Mouse (Mus musculus): Measurements from ENCODE around the gene Fhit. TPM values are rescaled to one million over a fixed set of nuclear protein-coding genes. Genes with fewer than 3 reads are reported as not detected.

Gene Fhit
- polyA plus RNA-seq, 1 experiment from 2014 or later, result 1.0 TPM

- 76% methylated on average over 2 of the region's 2 CpGs for WGBS (ENCODE audit: missing documents)
- Histone ChIP-seq H3K79me2 (ENCODE audit: inconsistent target) (no peaks in the 10 kb centered on the region), H3K4me3 (ENCODE audit: inconsistent target) (no peak overlapping the region), H3K27ac (no peak overlapping the region), H3K36me3 (ENCODE audit: inconsistent target) (no peaks in the 10 kb centered on the region)
Observed at GRCm38 (mm10) chr14:10701707-10702106, 460.1 kb downstream of the Fhit start.

- Histone ChIP-seq H3K27ac (no peak overlapping the region), H3K79me2 (ENCODE audit: inconsistent target) (no peaks in the 10 kb centered on the region), H3K36me3 (ENCODE audit: inconsistent target) (no peaks in the 10 kb centered on the region), H3K4me3 (ENCODE audit: inconsistent target) (no peak overlapping the region)
- 72% methylated on average over 3 of the region's 4 CpGs for WGBS (ENCODE audit: missing documents)
Observed at GRCm38 (mm10) chr14:10680041-10680440, 481.8 kb downstream of the Fhit start.

DNA sequence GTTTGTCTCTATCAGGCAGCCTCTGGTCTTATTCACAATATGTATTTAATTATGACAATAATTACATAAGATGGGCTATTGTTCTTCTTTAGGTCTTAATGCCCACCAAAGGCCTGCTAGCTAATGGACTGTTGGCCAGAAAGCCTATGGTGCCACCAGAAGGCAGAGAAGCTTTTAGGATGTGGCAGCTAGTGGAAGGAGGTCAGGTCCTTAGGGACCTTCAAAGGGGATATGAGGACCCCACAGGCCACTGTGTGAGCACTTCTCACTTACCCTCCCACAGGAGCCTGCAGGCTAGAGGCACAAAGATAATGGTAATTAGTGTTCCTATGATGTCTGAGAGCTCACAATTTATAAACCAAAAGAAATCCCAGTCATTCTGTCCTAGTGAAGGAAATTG, 482.2 kb downstream of the Fhit start:
- Histone ChIP-seq H3K27ac (no peak overlapping the region), H3K79me2 (ENCODE audit: inconsistent target) (no peaks in the 10 kb centered on the region), H3K36me3 (ENCODE audit: inconsistent target) (no peaks in the 10 kb centered on the region), H3K4me3 (ENCODE audit: inconsistent target) (no peak overlapping the region)

GRCm38 (mm10) chr14:10677627-10678026, 484.2 kb downstream of the Fhit start:
- no peak overlapping the region for H3K4me3 ChIP-seq (ENCODE audit: inconsistent target)
- 69% methylated on average over 2 of the region's 2 CpGs for WGBS (ENCODE audit: missing documents)
- H3K27ac ChIP-seq, result no peak overlapping the region
- no peaks in the 10 kb centered on the region for H3K36me3 ChIP-seq (ENCODE audit: inconsistent target)
- H3K79me2 ChIP-seq (ENCODE audit: inconsistent target), result no peaks in the 10 kb centered on the region

DNA sequence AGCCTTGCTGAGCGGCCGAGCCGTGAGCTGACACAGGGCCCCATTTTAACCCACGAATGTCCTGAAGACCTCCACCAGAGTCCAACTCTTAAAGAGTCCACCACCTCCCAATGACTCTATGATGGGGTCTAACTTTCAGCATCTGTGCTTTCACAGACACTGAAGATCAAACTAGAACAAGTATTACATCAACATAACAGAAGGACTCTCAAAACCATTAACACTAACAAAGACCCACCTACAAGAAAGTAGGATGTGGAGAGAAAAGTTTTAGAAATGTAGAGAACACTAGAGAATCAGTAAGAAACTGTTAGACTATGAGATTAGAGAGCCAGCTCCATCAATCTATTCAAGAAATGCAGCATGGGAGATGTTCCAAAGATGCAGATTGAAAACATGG, 501.6 kb downstream of the Fhit start:
- no peaks in the 10 kb centered on the region for H3K79me2 ChIP-seq (ENCODE audit: inconsistent target)
- H3K27ac ChIP-seq, result no peak overlapping the region
- no peaks in the 10 kb centered on the region for H3K36me3 ChIP-seq (ENCODE audit: inconsistent target)
- 74% methylated on average over 4 of the region's 4 CpGs for WGBS (ENCODE audit: missing documents)
- H3K4me3 ChIP-seq (ENCODE audit: inconsistent target), result no peak overlapping the region

GRCm38 (mm10) chr14:10659326-10659725, 502.5 kb downstream of the Fhit start:
- Histone ChIP-seq H3K79me2 (ENCODE audit: inconsistent target) (no peaks in the 10 kb centered on the region), H3K4me3 (ENCODE audit: inconsistent target) (no peak overlapping the region), H3K27ac (no peak overlapping the region), H3K36me3 (ENCODE audit: inconsistent target) (no peaks in the 10 kb centered on the region)
- WGBS (ENCODE audit: missing documents), result 86% methylated on average over 2 of the region's 2 CpGs

- WGBS (ENCODE audit: missing documents), result 92% methylated on average over 1 of the region's 1 CpGs
Observed at GRCm38 (mm10) chr14:10658219-10658618, 503.6 kb downstream of the Fhit start.

GRCm38 (mm10) chr14:10657364-10657763, 504.5 kb downstream of the Fhit start:
- Histone ChIP-seq H3K4me3 (ENCODE audit: inconsistent target) (no peak overlapping the region), H3K36me3 (ENCODE audit: inconsistent target) (no peaks in the 10 kb centered on the region), H3K79me2 (ENCODE audit: inconsistent target) (no peaks in the 10 kb centered on the region), H3K27ac (no peak overlapping the region)
- WGBS (ENCODE audit: missing documents), result 89% methylated on average over 3 of the region's 3 CpGs

More at GRCm38 (mm10) chr14:10658219-10658618, 503.6 kb downstream of the Fhit start:
- Histone ChIP-seq H3K4me3 (ENCODE audit: inconsistent target) (no peak overlapping the region), H3K36me3 (ENCODE audit: inconsistent target) (no peaks in the 10 kb centered on the region), H3K79me2 (ENCODE audit: inconsistent target) (no peaks in the 10 kb centered on the region), H3K27ac (no peak overlapping the region)

- Histone ChIP-seq H3K36me3 (ENCODE audit: inconsistent target) (no peaks in the 10 kb centered on the region), H3K79me2 (ENCODE audit: inconsistent target) (no peaks in the 10 kb centered on the region), H3K4me3 (ENCODE audit: inconsistent target) (no peak overlapping the region), H3K27ac (no peak overlapping the region)
- WGBS (ENCODE audit: missing documents), result 81% methylated on average over 3 of the region's 3 CpGs
Observed at GRCm38 (mm10) chr14:10655842-10656241, 506.0 kb downstream of the Fhit start.

- Histone ChIP-seq H3K4me3 (ENCODE audit: inconsistent target) (no peak overlapping the region), H3K27ac (no peak overlapping the region), H3K79me2 (ENCODE audit: inconsistent target) (no peaks in the 10 kb centered on the region), H3K36me3 (ENCODE audit: inconsistent target) (no peaks in the 10 kb centered on the region)
Observed at GRCm38 (mm10) chr14:10647832-10648231, 514.0 kb downstream of the Fhit start.

DNA sequence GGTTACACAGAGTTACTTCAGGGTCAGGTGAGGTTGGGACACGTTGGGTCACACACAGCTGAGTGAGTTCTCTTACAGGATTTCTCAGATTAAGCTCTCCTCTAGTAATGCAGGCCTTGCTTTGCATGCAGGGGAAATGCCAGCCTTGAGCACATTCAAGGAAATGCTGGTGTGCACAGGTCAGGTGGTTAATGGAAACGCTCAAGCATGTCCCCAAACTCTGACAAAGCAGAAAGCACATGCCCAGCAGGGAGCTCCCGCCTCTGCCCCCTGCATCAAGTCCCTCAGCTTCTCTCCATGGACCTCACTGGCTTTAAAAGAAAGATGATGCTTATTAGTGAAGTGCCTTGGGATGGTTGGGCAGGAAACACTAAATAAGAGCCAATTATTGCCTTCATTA, 530.1 kb downstream of the Fhit start:
- Histone ChIP-seq H3K36me3 (ENCODE audit: inconsistent target) (no peaks in the 10 kb centered on the region), H3K4me3 (ENCODE audit: inconsistent target) (no peak overlapping the region), H3K27ac (no peak overlapping the region), H3K79me2 (ENCODE audit: inconsistent target) (no peaks in the 10 kb centered on the region)
- 71% methylated on average over 3 of the region's 3 CpGs for WGBS (ENCODE audit: missing documents)

- 88% methylated on average over 2 of the region's 2 CpGs for WGBS (ENCODE audit: missing documents)
- H3K36me3 ChIP-seq (ENCODE audit: inconsistent target), result no peaks in the 10 kb centered on the region
Observed at GRCm38 (mm10) chr14:10630831-10631360, 530.9 kb downstream of the Fhit start.

DNA sequence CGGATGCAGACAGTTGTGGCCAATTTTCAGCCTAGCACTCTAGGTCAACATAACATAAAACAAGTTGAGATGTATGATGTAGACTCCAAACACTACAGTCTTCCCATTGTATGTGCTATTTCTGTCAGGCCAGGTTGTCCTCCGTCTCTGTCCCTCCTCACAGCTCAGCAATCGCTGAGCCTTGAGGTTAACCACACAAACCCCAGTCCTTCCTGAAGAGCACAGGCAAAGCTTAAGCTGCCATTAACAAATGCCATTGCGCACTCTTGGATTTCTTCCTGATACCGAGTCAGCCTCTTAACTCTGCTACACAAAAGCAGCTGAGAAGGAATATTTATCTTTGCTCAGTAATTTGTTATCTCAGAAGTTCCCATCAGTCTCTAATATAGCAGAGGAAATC, 568.4 kb downstream of the Fhit start:
- 9% methylated on average over 5 of the region's 5 CpGs for WGBS (ENCODE audit: missing documents)
- Histone ChIP-seq H3K4me3 (ENCODE audit: inconsistent target) (no peak overlapping the region), H3K27ac (no peak overlapping the region), H3K79me2 (ENCODE audit: inconsistent target) (no peaks in the 10 kb centered on the region), H3K36me3 (ENCODE audit: inconsistent target) (no peaks in the 10 kb centered on the region)

More at GRCm38 (mm10) chr14:10630831-10631360, 530.9 kb downstream of the Fhit start:
- no peak overlapping the region for H3K4me3 ChIP-seq (ENCODE audit: inconsistent target)
- no peak overlapping the region for H3K27ac ChIP-seq
- H3K79me2 ChIP-seq (ENCODE audit: inconsistent target), result no peaks in the 10 kb centered on the region

DNA sequence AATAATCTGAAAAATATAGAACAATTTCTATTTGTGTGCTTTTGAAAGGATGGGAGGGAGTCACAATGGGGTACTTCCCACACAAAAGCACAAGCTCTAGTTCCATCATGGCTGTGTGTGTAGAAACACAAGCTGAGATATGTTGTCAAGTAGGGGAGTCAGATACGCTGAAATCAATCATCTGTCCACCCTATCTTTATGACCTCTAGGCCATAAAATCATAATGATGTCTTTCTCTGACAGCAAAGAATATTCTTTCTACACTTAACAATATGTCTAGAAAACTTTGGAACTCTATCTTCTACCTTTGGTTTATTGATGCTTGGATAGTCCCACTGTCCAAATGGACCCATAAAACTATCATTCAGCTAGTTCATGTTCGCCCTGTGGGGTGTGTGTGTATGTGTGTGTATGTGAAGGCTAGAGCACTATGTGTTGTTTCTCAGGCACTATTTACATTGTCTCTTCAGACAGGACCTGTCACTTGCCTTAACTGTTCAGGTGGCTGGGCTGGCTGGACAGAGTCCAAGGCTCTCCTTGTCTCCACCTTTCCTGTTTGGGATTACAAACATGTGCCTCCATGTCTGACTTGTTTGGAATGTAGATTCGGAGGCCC, 592.8 kb downstream of the Fhit start:
- no peak overlapping the region for H3K27ac ChIP-seq
- no peaks in the 10 kb centered on the region for H3K36me3 ChIP-seq (ENCODE audit: inconsistent target)
- H3K79me2 ChIP-seq (ENCODE audit: inconsistent target), result no peaks in the 10 kb centered on the region
- H3K4me3 ChIP-seq (ENCODE audit: inconsistent target), result no peak overlapping the region
- 85% methylated on average over 3 of the region's 3 CpGs for WGBS (ENCODE audit: missing documents)

DNA sequence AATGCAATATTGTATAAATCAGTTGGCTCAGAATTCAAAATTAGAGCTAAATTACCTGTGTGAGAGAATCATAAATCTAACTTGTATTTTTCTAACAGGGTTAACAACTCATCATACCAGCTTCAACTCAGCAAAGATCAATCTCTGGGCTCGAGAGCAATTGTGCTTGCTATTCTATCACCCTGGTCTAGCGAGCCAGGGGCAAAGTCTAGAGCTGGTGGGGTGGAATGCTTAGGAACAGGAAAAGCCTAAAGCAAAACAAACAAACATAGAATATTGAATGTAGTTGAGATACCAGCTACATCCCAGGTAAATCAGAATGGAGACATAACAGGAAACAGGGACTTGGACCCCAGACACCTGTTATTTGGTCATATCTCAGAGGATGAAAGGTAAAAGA, 594.1 kb downstream of the Fhit start:
- no peak overlapping the region for H3K4me3 ChIP-seq (ENCODE audit: inconsistent target)
- 89% methylated on average over 2 of the region's 2 CpGs for WGBS (ENCODE audit: missing documents)

DNA sequence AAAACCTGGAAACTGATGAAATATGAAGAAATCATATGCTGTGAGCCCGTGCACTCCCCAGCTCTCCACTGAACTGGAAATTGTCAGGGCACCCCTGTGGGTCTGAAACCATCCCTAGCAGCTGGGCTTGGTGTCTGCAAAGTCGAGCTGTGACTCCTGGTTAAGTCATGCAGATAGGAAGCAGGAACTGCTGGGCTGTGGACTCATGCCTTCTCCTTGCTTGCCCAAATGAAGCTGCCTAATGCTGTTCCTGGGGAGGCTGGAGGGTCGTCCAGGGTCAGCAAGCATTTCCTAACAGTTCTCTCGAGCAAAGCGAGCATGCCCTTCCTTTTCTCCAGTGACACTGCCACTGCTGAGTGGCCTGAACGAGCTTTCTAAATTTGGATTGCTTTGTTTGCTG, 607.1 kb downstream of the Fhit start:
- H3K36me3 ChIP-seq (ENCODE audit: inconsistent target), result no peaks in the 10 kb centered on the region
- 46% methylated on average over 6 of the region's 6 CpGs for WGBS (ENCODE audit: missing documents)
- H3K4me3 ChIP-seq (ENCODE audit: inconsistent target), result no peak overlapping the region
- H3K79me2 ChIP-seq (ENCODE audit: inconsistent target), result no peaks in the 10 kb centered on the region
- no peak overlapping the region for H3K27ac ChIP-seq

More for the DNA sequence above, 594.1 kb downstream of the Fhit start:
- no peaks in the 10 kb centered on the region for H3K79me2 ChIP-seq (ENCODE audit: inconsistent target)
- H3K27ac ChIP-seq, result no peak overlapping the region
- no peaks in the 10 kb centered on the region for H3K36me3 ChIP-seq (ENCODE audit: inconsistent target)

All from macrophage (primary cell).